Mouse (Mus musculus): ENCODE results near the gene Inhbb. TPM values are rescaled to one million over a fixed set of nuclear protein-coding genes. Genes with fewer than 3 reads are reported as not detected.

The Inhbb gene
- polyA plus RNA-seq, 1 experiment, result 3.6 TPM

- 77% methylated on average over 3 of the region's 4 CpGs for WGBS
- Histone ChIP-seq H3K36me3 (ENCODE audit: control insufficient read depth, insufficient read depth, low read length) (no peaks in the 10 kb centered on the region), H3K27me3 (ENCODE audit: control insufficient read depth, insufficient read depth, low read length) (no peaks in the 10 kb centered on the region), H3K4me1 (replicated peaks; ENCODE audit: control insufficient read depth, insufficient read depth, low read length) (peaks cover 10% of the 10 kb centered on the region), H3K4me3 (ENCODE audit: control insufficient read depth, insufficient read depth, low read length) (no peak overlapping the region), H3K27ac (ENCODE audit: control insufficient read depth, insufficient read depth, low read length) (no peak overlapping the region)
- no peak for TF ChIP-seq POLR2A (IDR thresholded peaks at IDR 0.05; ENCODE audit: control insufficient read depth, extremely low read depth, insufficient read depth, low read length, poor library complexity)
- no peak for TF ChIP-seq CTCF (IDR thresholded peaks at IDR 0.05; ENCODE audit: borderline replicate concordance, control insufficient read depth, extremely low read depth, insufficient read depth, low read length, poor library complexity)
- no peak for DNase-seq
Observed at GRCm38 (mm10) chr1:119453731-119454130, 31.7 kb upstream of the Inhbb start.

- WGBS, result 86% methylated on average over 10 of the region's 10 CpGs
- Histone ChIP-seq H3K27ac (ENCODE audit: control insufficient read depth, insufficient read depth, low read length) (no peak overlapping the region), H3K27me3 (ENCODE audit: control insufficient read depth, insufficient read depth, low read length) (no peaks in the 10 kb centered on the region), H3K4me1 (replicated peaks; ENCODE audit: control insufficient read depth, insufficient read depth, low read length) (peaks cover under 1% of the 10 kb centered on the region; the same call in 1 of the 2 replicates), H3K36me3 (ENCODE audit: control insufficient read depth, insufficient read depth, low read length) (no peaks in the 10 kb centered on the region), H3K4me3 (ENCODE audit: control insufficient read depth, insufficient read depth, low read length) (no peak overlapping the region)
- no peak for DNase-seq
- TF ChIP-seq CTCF (IDR thresholded peaks at IDR 0.05; ENCODE audit: borderline replicate concordance, control insufficient read depth, extremely low read depth, insufficient read depth, low read length, poor library complexity), result no peak
- TF ChIP-seq POLR2A (IDR thresholded peaks at IDR 0.05; ENCODE audit: control insufficient read depth, extremely low read depth, insufficient read depth, low read length, poor library complexity), result no peak
Observed at GRCm38 (mm10) chr1:119451417-119451816, 29.4 kb upstream of the Inhbb start.

DNA sequence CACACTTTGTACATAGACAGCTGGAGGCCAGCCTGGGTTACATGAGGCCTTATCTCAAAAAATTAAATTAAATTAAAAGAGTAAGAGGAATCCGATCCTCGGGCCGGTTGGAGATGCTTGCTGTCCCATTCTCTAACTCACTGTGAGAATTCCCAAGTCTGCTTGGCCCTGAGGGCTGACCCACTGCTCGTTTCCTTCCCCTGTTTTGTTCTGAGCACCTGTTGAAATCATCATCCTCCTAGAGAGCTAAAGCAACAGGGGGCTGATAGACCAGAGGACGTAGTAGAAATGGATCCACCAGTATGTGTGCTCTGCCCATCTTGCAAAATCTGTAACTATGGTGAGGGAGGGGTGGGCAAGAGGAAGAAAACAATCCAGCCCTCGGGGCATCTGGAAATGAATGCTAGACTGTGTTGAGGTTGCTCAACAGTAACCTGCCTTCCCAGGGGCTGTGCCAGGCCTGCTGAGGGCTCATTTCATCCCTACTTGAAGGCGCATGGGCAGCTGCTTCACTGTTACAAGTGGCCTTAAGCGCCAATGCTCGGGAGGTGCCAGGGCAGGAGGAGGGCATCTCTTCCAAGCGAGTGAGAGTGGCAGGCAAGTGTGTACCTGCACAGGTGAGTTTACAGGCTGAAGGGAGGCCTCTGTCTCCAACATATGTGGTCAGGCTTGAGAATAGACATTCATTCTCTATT lies 28.8 kb upstream of the Inhbb start:
- DNase-seq, result no peak

DNA sequence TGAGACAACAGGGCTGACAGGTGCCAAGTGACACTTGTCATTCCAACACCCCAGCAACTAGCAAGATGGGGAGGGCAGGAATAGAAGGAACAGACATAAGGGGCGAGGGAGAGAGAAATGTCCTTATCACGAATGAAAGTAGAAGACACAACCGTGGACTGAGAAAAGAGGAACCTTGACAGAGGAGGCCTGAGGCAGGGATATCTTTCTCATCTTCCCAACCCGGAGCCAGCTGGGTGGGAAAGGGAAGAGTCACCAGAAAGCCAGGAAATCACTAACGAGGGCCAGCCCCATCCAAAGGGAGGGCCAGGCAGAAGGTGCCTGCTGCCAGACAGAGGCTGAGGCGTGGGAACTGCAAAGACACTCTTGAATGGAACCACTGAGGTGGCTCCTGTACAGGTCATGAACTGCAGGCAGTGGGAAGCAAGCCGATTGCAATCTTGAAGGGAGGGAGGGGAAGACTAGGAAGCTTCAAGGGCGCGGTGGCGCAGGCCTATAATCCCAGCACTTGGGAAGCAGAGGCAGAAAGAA lies 24.8 kb upstream of the Inhbb start:
- no peak for TF ChIP-seq POLR2A (IDR thresholded peaks at IDR 0.05; ENCODE audit: control insufficient read depth, extremely low read depth, insufficient read depth, low read length, poor library complexity)
- no peak for TF ChIP-seq CTCF (IDR thresholded peaks at IDR 0.05; ENCODE audit: borderline replicate concordance, control insufficient read depth, extremely low read depth, insufficient read depth, low read length, poor library complexity)

More for the DNA sequence above, 28.8 kb upstream of the Inhbb start:
- TF ChIP-seq CTCF (IDR thresholded peaks at IDR 0.05; ENCODE audit: borderline replicate concordance, control insufficient read depth, extremely low read depth, insufficient read depth, low read length, poor library complexity), result no peak
- no peak for TF ChIP-seq POLR2A (IDR thresholded peaks at IDR 0.05; ENCODE audit: control insufficient read depth, extremely low read depth, insufficient read depth, low read length, poor library complexity)
- no peaks in the 10 kb centered on the region for H3K27me3 ChIP-seq (ENCODE audit: control insufficient read depth, insufficient read depth, low read length)
- H3K4me1 ChIP-seq (replicated peaks; ENCODE audit: control insufficient read depth, insufficient read depth, low read length), result no peaks in the 10 kb centered on the region
- 88% methylated on average over 10 of the region's 10 CpGs for WGBS
- H3K27ac ChIP-seq (ENCODE audit: control insufficient read depth, insufficient read depth, low read length), result no peak overlapping the region
- H3K4me3 ChIP-seq (ENCODE audit: control insufficient read depth, insufficient read depth, low read length), result no peak overlapping the region
- no peaks in the 10 kb centered on the region for H3K36me3 ChIP-seq (ENCODE audit: control insufficient read depth, insufficient read depth, low read length)

GRCm38 (mm10) chr1:119443591-119444350 lies 21.7 kb upstream of the Inhbb start:
- DNase-seq, result no peak
- Histone ChIP-seq H3K27me3 (ENCODE audit: control insufficient read depth, insufficient read depth, low read length) (no peaks in the 10 kb centered on the region), H3K36me3 (ENCODE audit: control insufficient read depth, insufficient read depth, low read length) (no peaks in the 10 kb centered on the region), H3K4me3 (ENCODE audit: control insufficient read depth, insufficient read depth, low read length) (no peak overlapping the region), H3K27ac (ENCODE audit: control insufficient read depth, insufficient read depth, low read length) (no peak overlapping the region), H3K4me1 (replicated peaks; ENCODE audit: control insufficient read depth, insufficient read depth, low read length) (no peaks in the 10 kb centered on the region)
- 85% methylated on average over 21 of the region's 21 CpGs for WGBS
- TF ChIP-seq CTCF (IDR thresholded peaks at IDR 0.05; ENCODE audit: borderline replicate concordance, control insufficient read depth, extremely low read depth, insufficient read depth, low read length, poor library complexity) (no peak), POLR2A (IDR thresholded peaks at IDR 0.05; ENCODE audit: control insufficient read depth, extremely low read depth, insufficient read depth, low read length, poor library complexity) (no peak)

More for the DNA sequence above, 24.8 kb upstream of the Inhbb start:
- whole genome bisulfite sequencing, result 41% methylated on average over 10 of the region's 10 CpGs
- Histone ChIP-seq H3K36me3 (ENCODE audit: control insufficient read depth, insufficient read depth, low read length) (no peaks in the 10 kb centered on the region), H3K27me3 (ENCODE audit: control insufficient read depth, insufficient read depth, low read length) (no peaks in the 10 kb centered on the region), H3K4me3 (ENCODE audit: control insufficient read depth, insufficient read depth, low read length) (no peak overlapping the region), H3K4me1 (replicated peaks; ENCODE audit: control insufficient read depth, insufficient read depth, low read length) (no peaks in the 10 kb centered on the region), H3K27ac (ENCODE audit: control insufficient read depth, insufficient read depth, low read length) (no peak overlapping the region)
- no peak for DNase-seq

DNA sequence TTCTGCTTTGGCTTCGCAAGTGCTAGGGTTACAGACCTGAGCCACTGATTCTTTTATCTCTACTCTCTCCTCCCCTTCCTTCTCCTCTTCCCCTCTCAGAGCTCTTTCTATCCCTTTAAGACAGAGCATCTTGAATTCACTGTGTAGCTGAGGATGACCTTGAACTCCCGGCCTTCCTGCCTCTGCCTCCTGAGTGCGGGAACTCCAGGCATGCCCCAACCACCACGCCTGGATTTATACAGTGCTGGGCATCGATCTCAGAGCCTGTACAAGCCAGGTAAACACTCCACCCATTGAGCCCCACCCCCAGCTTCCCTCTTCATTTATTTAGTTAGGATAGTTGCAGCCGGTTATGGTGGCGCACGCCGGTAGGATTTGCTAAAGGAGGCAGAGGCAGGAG lies 20.9 kb upstream of the Inhbb start:
- Histone ChIP-seq H3K27me3 (ENCODE audit: control insufficient read depth, insufficient read depth, low read length) (no peaks in the 10 kb centered on the region), H3K4me1 (replicated peaks; ENCODE audit: control insufficient read depth, insufficient read depth, low read length) (no peaks in the 10 kb centered on the region), H3K27ac (ENCODE audit: control insufficient read depth, insufficient read depth, low read length) (no peak overlapping the region), H3K4me3 (ENCODE audit: control insufficient read depth, insufficient read depth, low read length) (no peak overlapping the region), H3K36me3 (ENCODE audit: control insufficient read depth, insufficient read depth, low read length) (no peaks in the 10 kb centered on the region)
- DNase-seq, result no peak
- WGBS, result 96% methylated on average over 9 of the region's 9 CpGs
- no peak for TF ChIP-seq CTCF (IDR thresholded peaks at IDR 0.05; ENCODE audit: borderline replicate concordance, control insufficient read depth, extremely low read depth, insufficient read depth, low read length, poor library complexity)
- no peak for TF ChIP-seq POLR2A (IDR thresholded peaks at IDR 0.05; ENCODE audit: control insufficient read depth, extremely low read depth, insufficient read depth, low read length, poor library complexity)
